Mouse (Mus musculus): ENCODE measurements around the gene Olfr1307.

Gene Olfr1307

GRCm38 (mm10) chr2:111949340-111949739 lies at the start of gene Olfr1307:
Olfr1307 (minus strand) TSS chr2:111949440.
- DNase-seq (ENCODE audit: low read depth) = no peak

- no peak for DNase-seq (ENCODE audit: low read depth)
Observed at GRCm38 (mm10) chr2:111990181-111990580, 40.9 kb upstream of the Olfr1307 start, which contains the start of gene Olfr1309. Olfr1309 (minus strand) TSS chr2:111990281.

DNA sequence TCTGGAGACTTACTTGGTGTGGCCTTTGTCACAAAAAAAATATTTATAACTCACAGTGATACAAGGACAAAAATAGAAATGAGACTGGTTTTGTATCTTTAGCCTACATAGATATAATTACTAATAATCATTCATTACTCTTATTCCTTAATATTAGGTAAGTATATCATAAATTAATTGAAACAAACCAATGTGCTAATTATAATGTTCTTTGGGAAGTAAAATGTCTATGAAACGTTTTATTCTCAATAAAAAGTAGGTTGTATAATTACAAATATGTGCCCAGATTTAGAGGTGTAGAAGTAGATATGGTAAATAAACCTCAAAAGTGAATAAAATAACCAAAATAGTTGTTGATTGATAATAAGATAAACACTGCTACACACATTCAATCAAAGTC lies 15.6 kb upstream of the Olfr1307 start, which contains the start of gene Olfr1308:
TSS of gene Olfr1308 (minus strand) at position 101 of the 400 bp plus-strand sequence.
- DNase-seq (ENCODE audit: low read depth) = no peak

DNA sequence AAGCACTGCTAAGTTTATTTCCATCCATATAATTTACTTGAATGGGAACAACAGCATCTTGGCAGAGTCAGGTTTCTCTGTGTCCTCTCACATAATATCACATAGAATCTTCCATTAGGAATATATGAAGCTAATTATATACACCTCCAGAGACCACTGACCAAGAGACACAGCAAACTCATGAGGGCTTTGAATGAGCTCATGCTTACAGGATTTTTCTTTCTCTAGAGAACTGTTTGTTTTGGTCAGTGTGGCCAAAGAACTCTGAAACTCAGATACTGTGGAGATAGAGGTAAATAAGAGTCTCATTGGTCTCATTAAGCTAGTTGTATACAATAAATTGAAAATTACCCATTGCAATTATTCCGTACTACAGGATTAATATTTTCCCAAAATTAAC lies 33.1 kb downstream of the Olfr1307 start, which contains the start of gene Olfr1306:
TSS of gene Olfr1306 (minus strand) at position 101 of the 400 bp plus-strand sequence.
- no peak for DNase-seq (ENCODE audit: low read depth)

All from naive thymus-derived CD4-positive, alpha-beta T cell, adult 2 months (primary cell).